Mouse (Mus musculus) midbrain, embryonic 12.5 days (tissue): ENCODE data around the gene Rnf130. TPM values are rescaled to one million over a fixed set of nuclear protein-coding genes. Genes with fewer than 3 reads are reported as not detected.

ENCODE experiments used
- ATAC-seq: fragments of 200-750 bp; cut with Nextera tagmentation; 2 replicates; pipeline ENCODE4 v1.8.0; 2017; ENCODE audit warnings: low read depth, moderate TSS enrichment, moderate library complexity; ENCODE audit not compliant: low FRiP score
- H3K27ac ChIP-seq: fragments of 300-500 bp; sonication (generic); replicated peaks from 2 replicates; pipeline ENCODE4 v1.5.1; 2016; ENCODE audit warnings: mild to moderate bottlenecking
- H3K27me3 ChIP-seq: fragments of 300-500 bp; sonication (generic); 2 replicates; pipeline ENCODE4 v1.6.1; 2016; ENCODE audit warnings: mild to moderate bottlenecking
- H3K36me3 ChIP-seq: fragments of 300-500 bp; sonication (generic); 2 replicates; pipeline ENCODE4 v1.6.1; 2016
- H3K4me1 ChIP-seq: fragments of 300-500 bp; sonication (generic); 2 replicates; pipeline ENCODE4 v1.6.1; 2016
- H3K4me2 ChIP-seq: fragments of 300-500 bp; sonication (generic); replicated peaks from 2 replicates; pipeline ENCODE4 v1.6.1; 2016; ENCODE audit warnings: mild to moderate bottlenecking, moderate library complexity
- H3K4me3 ChIP-seq: fragments of 300-500 bp; sonication (generic); 2 replicates; pipeline ENCODE4 v1.5.1; 2016; ENCODE audit warnings: mild to moderate bottlenecking
- H3K9ac ChIP-seq: fragments of 300-500 bp; sonication (generic); replicated peaks from 2 replicates; pipeline ENCODE4 v1.6.1; 2016; ENCODE audit warnings: mild to moderate bottlenecking, moderate library complexity
- H3K9me3 ChIP-seq: fragments of 300-500 bp; sonication (generic); 2 replicates; pipeline ENCODE4 v1.6.1; 2016; ENCODE audit warnings: mild to moderate bottlenecking
- WGBS: fragments of 180-500 bp; shearing (Covaris S2); methylation state at CpG from one replicate; pipeline ENCODE4 v1.1.7; 2016; 5-methylcytosine and 5-hydroxymethylcytosine counted together
- polyA plus RNA-seq: library from polyadenylated mRNA; unstranded; fragments of >200 nt; fragmentation: Nextera tagmentation; extraction: Ambion mirVana; gene quantifications from 2 replicates; pipeline ENCODE4 v1.2.1, GENCODE M21; 2016

Rnf130 gene
- polyA plus RNA-seq, 1 experiment from 2014 or later, result 91.3 TPM

GRCm38 (mm10) chr11:50057713-50058112 is 32.6 kb downstream of the Rnf130 start:
- Histone ChIP-seq H3K27ac (no peak overlapping the region), H3K4me1 (no peaks in the 10 kb centered on the region), H3K27me3 (no peaks in the 10 kb centered on the region), H3K9ac (no peak overlapping the region), H3K4me2 (no peak overlapping the region), H3K36me3 (peaks cover 15% of the 10 kb centered on the region; the same call in 1 of the 2 replicates), H3K4me3 (no peak overlapping the region), H3K9me3 (no peaks in the 10 kb centered on the region)
- no peak for ATAC-seq
- WGBS, result 88% methylated on average over 2 of the region's 2 CpGs

- H3K4me3 ChIP-seq, result no peak overlapping the region
- no peaks in the 10 kb centered on the region for H3K4me1 ChIP-seq
- no peaks in the 10 kb centered on the region for H3K9me3 ChIP-seq
- no peak overlapping the region for H3K9ac ChIP-seq
- H3K27me3 ChIP-seq, result no peaks in the 10 kb centered on the region
- H3K36me3 ChIP-seq, result peaks cover 15% of the 10 kb centered on the region; the same call in 1 of the 2 replicates
- no peak overlapping the region for H3K27ac ChIP-seq
- H3K4me2 ChIP-seq, result no peak overlapping the region
- ATAC-seq, result no peak
- WGBS, result 95% methylated on average over 6 of the region's 6 CpGs
These were observed 33.1 kb downstream of the Rnf130 start for GRCm38 (mm10) chr11:50058277-50058676.

GRCm38 (mm10) chr11:50059045-50059444 is 33.9 kb downstream of the Rnf130 start:
- Histone ChIP-seq H3K4me1 (no peaks in the 10 kb centered on the region), H3K9ac (no peak overlapping the region), H3K9me3 (no peaks in the 10 kb centered on the region), H3K4me3 (no peak overlapping the region), H3K4me2 (no peak overlapping the region), H3K27me3 (no peaks in the 10 kb centered on the region), H3K27ac (no peak overlapping the region), H3K36me3 (peaks cover 16% of the 10 kb centered on the region; the same call in 1 of the 2 replicates)
- whole genome bisulfite sequencing, result 95% methylated on average over 6 of the region's 6 CpGs
- ATAC-seq, result no peak

- ATAC-seq, result no peak
- 0 out of 2 replicates have a peak, but pooled peaks cover 16% of the 10 kb centered on the region for H3K36me3 ChIP-seq
- 52% methylated on average over 7 of the region's 7 CpGs for WGBS
These were observed 37.0 kb downstream of the Rnf130 start for GRCm38 (mm10) chr11:50062116-50062515.

GRCm38 (mm10) chr11:50066088-50066487 is 40.9 kb downstream of the Rnf130 start:
- H3K4me2 ChIP-seq, result no peak overlapping the region
- H3K36me3 ChIP-seq, result peaks cover 8% of the 10 kb centered on the region; the same call in 1 of the 2 replicates
- peaks cover 6% of the 10 kb centered on the region; the same call in 1 of the 2 replicates for H3K4me1 ChIP-seq
- H3K9ac ChIP-seq, result no peak overlapping the region
- H3K9me3 ChIP-seq, result no peaks in the 10 kb centered on the region
- H3K27me3 ChIP-seq, result no peaks in the 10 kb centered on the region
- no peak for ATAC-seq
- H3K27ac ChIP-seq, result no peak overlapping the region
- 90% methylated on average over 2 of the region's 2 CpGs for WGBS
- no peak overlapping the region for H3K4me3 ChIP-seq

More at GRCm38 (mm10) chr11:50062116-50062515, 37.0 kb downstream of the Rnf130 start:
- Histone ChIP-seq H3K4me2 (no peak overlapping the region), H3K27ac (no peak overlapping the region), H3K9ac (no peak overlapping the region), H3K9me3 (no peaks in the 10 kb centered on the region), H3K27me3 (no peaks in the 10 kb centered on the region), H3K4me3 (no peak overlapping the region), H3K4me1 (no peaks in the 10 kb centered on the region)

- H3K27me3 ChIP-seq, result no peaks in the 10 kb centered on the region
- 92% methylated on average over 10 of the region's 10 CpGs for WGBS
- H3K27ac ChIP-seq, result no peak overlapping the region
- H3K9me3 ChIP-seq, result no peaks in the 10 kb centered on the region
- no peak for ATAC-seq
- no peak overlapping the region for H3K9ac ChIP-seq
- H3K4me3 ChIP-seq, result no peak overlapping the region
- peaks cover 16% of the 10 kb centered on the region for H3K36me3 ChIP-seq
- H3K4me1 ChIP-seq, result peaks cover 5% of the 10 kb centered on the region; the same call in 1 of the 2 replicates
- no peak overlapping the region for H3K4me2 ChIP-seq
These were observed 48.7 kb downstream of the Rnf130 start for GRCm38 (mm10) chr11:50073830-50074229.

GRCm38 (mm10) chr11:50076756-50077155 is 51.6 kb downstream of the Rnf130 start:
- H3K9ac ChIP-seq, result no peak overlapping the region
- no peaks in the 10 kb centered on the region for H3K27me3 ChIP-seq
- H3K4me3 ChIP-seq, result no peak overlapping the region
- H3K36me3 ChIP-seq, result peaks cover 12% of the 10 kb centered on the region
- H3K4me1 ChIP-seq, result no peaks in the 10 kb centered on the region
- H3K9me3 ChIP-seq, result no peaks in the 10 kb centered on the region
- no peak overlapping the region for H3K4me2 ChIP-seq
- no peak for ATAC-seq
- 82% methylated on average over 4 of the region's 4 CpGs for WGBS
- no peak overlapping the region for H3K27ac ChIP-seq

GRCm38 (mm10) chr11:50081365-50082190 is 56.4 kb downstream of the Rnf130 start:
- Histone ChIP-seq H3K27ac (no peak overlapping the region), H3K9me3 (no peaks in the 10 kb centered on the region), H3K4me1 (no peaks in the 10 kb centered on the region), H3K4me3 (no peak overlapping the region), H3K36me3 (peaks cover 20% of the 10 kb centered on the region), H3K9ac (no peak overlapping the region), H3K27me3 (no peaks in the 10 kb centered on the region), H3K4me2 (no peak overlapping the region)
- 94% methylated on average over 5 of the region's 5 CpGs for WGBS
- no peak for ATAC-seq

- Histone ChIP-seq H3K27ac (no peak overlapping the region), H3K9ac (no peak overlapping the region), H3K9me3 (no peaks in the 10 kb centered on the region), H3K4me2 (no peak overlapping the region), H3K27me3 (no peaks in the 10 kb centered on the region), H3K4me1 (peaks cover 12% of the 10 kb centered on the region), H3K4me3 (no peak overlapping the region), H3K36me3 (peaks cover 47% of the 10 kb centered on the region)
- 94% methylated on average over 3 of the region's 3 CpGs for WGBS
- ATAC-seq, result no peak
These were observed 61.1 kb downstream of the Rnf130 start for GRCm38 (mm10) chr11:50086211-50086610.

- H3K9ac ChIP-seq, result no peak overlapping the region
- H3K36me3 ChIP-seq, result peaks cover 61% of the 10 kb centered on the region
- H3K9me3 ChIP-seq, result no peaks in the 10 kb centered on the region
- no peak overlapping the region for H3K27ac ChIP-seq
- ATAC-seq, result no peak
- 90% methylated on average over 1 of the region's 1 CpGs for WGBS
- H3K27me3 ChIP-seq, result no peaks in the 10 kb centered on the region
- H3K4me1 ChIP-seq, result peaks cover 15% of the 10 kb centered on the region
- H3K4me3 ChIP-seq, result no peak overlapping the region
- no peak overlapping the region for H3K4me2 ChIP-seq
These were observed 64.7 kb downstream of the Rnf130 start for GRCm38 (mm10) chr11:50089840-50090239.

GRCm38 (mm10) chr11:50090982-50091675 is 66.0 kb downstream of the Rnf130 start:
- H3K36me3 ChIP-seq, result peaks cover 69% of the 10 kb centered on the region
- no peak for ATAC-seq
- no peaks in the 10 kb centered on the region for H3K9me3 ChIP-seq
- no peak overlapping the region for H3K4me2 ChIP-seq
- peak overlapping the region; percentile 35 for H3K27ac ChIP-seq
- 52% methylated on average over 5 of the region's 5 CpGs for whole genome bisulfite sequencing
- H3K4me1 ChIP-seq, result peaks cover 15% of the 10 kb centered on the region
- H3K27me3 ChIP-seq, result no peaks in the 10 kb centered on the region
- H3K9ac ChIP-seq, result no peak overlapping the region
- H3K4me3 ChIP-seq, result no peak overlapping the region

GRCm38 (mm10) chr11:50091681-50092080 is 66.5 kb downstream of the Rnf130 start:
- Histone ChIP-seq H3K27ac (peak overlapping the region; percentile 35; the same call in 1 of the 2 replicates), H3K9me3 (no peaks in the 10 kb centered on the region), H3K4me2 (no peak overlapping the region), H3K9ac (no peak overlapping the region), H3K27me3 (no peaks in the 10 kb centered on the region), H3K36me3 (peaks cover 69% of the 10 kb centered on the region), H3K4me1 (peaks cover 15% of the 10 kb centered on the region), H3K4me3 (no peak overlapping the region)
- no peak for ATAC-seq
